Mouse (Mus musculus) naive thymus-derived CD4-positive, alpha-beta T cell, adult 2 months (primary cell): ENCODE data around the gene Lyzl4.

Experiments used
- DNase-seq: peaks from one replicate; pipeline ENCODE4 v3.0.0-alpha.2; 2011; ENCODE audit warnings: low read depth

The Lyzl4 gene

DNA sequence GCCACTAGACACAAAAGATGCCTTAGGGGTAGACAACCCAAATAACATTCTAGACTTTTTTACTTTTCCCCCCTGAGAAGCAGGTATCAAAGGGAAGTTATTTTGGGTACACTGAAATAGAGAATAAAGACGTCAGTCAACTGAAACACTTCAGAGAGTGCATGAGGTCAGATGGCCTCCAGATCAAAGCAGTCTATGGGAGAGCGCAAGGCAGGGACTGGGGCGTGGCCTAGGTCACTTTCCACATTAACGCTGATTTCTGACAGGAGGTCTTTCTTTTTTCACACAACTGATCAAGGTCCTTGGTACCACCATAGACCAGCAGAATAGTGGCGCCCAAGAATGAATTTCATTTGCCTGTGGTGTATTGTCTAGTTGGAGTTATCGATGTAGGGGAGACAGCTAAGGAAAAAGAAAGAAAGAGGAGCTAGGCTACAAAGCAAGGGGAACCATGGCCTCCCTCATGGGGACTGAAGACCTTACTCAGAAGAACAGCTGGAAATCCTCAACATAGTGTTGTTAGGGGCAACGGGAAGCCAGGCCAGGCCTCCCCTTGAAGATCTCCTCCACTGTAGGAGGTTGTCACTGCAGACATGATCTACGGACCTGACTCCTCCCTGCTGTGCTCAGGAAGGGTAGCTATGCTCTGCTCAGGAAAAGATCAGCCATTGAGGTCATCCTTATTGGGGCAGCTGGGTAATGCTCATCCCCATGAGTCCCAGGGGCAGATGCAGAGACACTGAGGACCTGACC is 113.1 kb downstream of the Lyzl4 start:
- DNase-seq, result no peak
